Mouse (Mus musculus): ENCODE results near the gene Mrap2. TPM values are rescaled to one million over a fixed set of nuclear protein-coding genes. Genes with fewer than 3 reads are reported as not detected.

Mrap2 gene
- total RNA-seq, 2 experiments from 2014 or later = 3.4 to 3.6 TPM

- DNase-seq (ENCODE audit: low spot score) = no peak
- intact Hi-C loops (cut with DNase I) = no loop called here
Observed at GRCm38 (mm10) chr9:87170891-87171290, 26.8 kb downstream of the Mrap2 start.

- DNase-seq (ENCODE audit: low spot score) = no peak
- intact Hi-C loops (cut with DNase I) = no loop called here
Observed at GRCm38 (mm10) chr9:87171517-87171916, 27.4 kb downstream of the Mrap2 start.

GRCm38 (mm10) chr9:87178534-87178933 is 34.4 kb downstream of the Mrap2 start:
- DNase-seq (ENCODE audit: low spot score) = no peak
- intact Hi-C loops (cut with DNase I) = no loop called here

- DNase-seq (ENCODE audit: low spot score) = no peak
- intact Hi-C loops (cut with DNase I) = no loop called here
Observed at GRCm38 (mm10) chr9:87182231-87182630, 38.1 kb downstream of the Mrap2 start.

GRCm38 (mm10) chr9:87187336-87187735 is 43.2 kb downstream of the Mrap2 start:
- DNase-seq (ENCODE audit: low spot score) = no peak
- intact Hi-C loops (cut with DNase I) = no loop called here

- intact Hi-C loops (cut with DNase I) = no loop called here
- no peak for DNase-seq (ENCODE audit: low spot score)
Observed at GRCm38 (mm10) chr9:87193721-87194120, 49.6 kb downstream of the Mrap2 start.

- no peak for DNase-seq (ENCODE audit: low spot score)
- intact Hi-C loops (cut with DNase I) = no loop called here
Observed at GRCm38 (mm10) chr9:87197277-87197676, 53.2 kb downstream of the Mrap2 start.

- no peak for DNase-seq (ENCODE audit: low spot score)
- intact Hi-C loops (cut with DNase I) = no loop called here
Observed at GRCm38 (mm10) chr9:87198036-87198435, 53.9 kb downstream of the Mrap2 start.

GRCm38 (mm10) chr9:87200426-87200825 is 56.3 kb downstream of the Mrap2 start:
- DNase-seq (ENCODE audit: low spot score) = no peak
- intact Hi-C loops (cut with DNase I) = no loop called here

GRCm38 (mm10) chr9:87200919-87201318 is 56.8 kb downstream of the Mrap2 start:
- DNase-seq (ENCODE audit: low spot score) = no peak
- intact Hi-C loops (cut with DNase I) = no loop called here

GRCm38 (mm10) chr9:87202431-87202830 is 58.3 kb downstream of the Mrap2 start:
- intact Hi-C loops (cut with DNase I) = no loop called here

GRCm38 (mm10) chr9:87210830-87211339 is 66.8 kb downstream of the Mrap2 start:
- intact Hi-C loops (cut with DNase I) = no loop called here
- DNase-seq (ENCODE audit: low spot score) = no peak

More at GRCm38 (mm10) chr9:87202431-87202830, 58.3 kb downstream of the Mrap2 start:
- no peak for DNase-seq (ENCODE audit: low spot score)

GRCm38 (mm10) chr9:87213204-87213603 is 69.1 kb downstream of the Mrap2 start:
- intact Hi-C loops (cut with DNase I) = no loop called here
- DNase-seq (ENCODE audit: low spot score) = no peak

Other genes starting within 250 kb of the Mrap2 start
- not detected for gene Ripply2, start 128.8 kb upstream of the Mrap2 start, total RNA-seq (2021)
- gene Cyb5r4, start 122.3 kb upstream of the Mrap2 start, total RNA-seq (2021) = 10 to 100 TPM; 25.6 to 28.7 TPM
- 1 to 10 TPM; 2.8 to 3.0 TPM for gene Cep162, start 111.2 kb downstream of the Mrap2 start, total RNA-seq (2021)

Measured in heart, postnatal 25 days (tissue).